Mouse (Mus musculus) G1E (cell line): ENCODE data around the gene Slc25a45. TPM values are rescaled to one million over a fixed set of nuclear protein-coding genes. Genes with fewer than 3 reads are reported as not detected.

ENCODE experiments used
- ATAC-seq: 2 replicates; pipeline ENCODE4 v1.8.0; 2016; ENCODE audit warnings: mild to moderate bottlenecking; ENCODE audit not compliant: insufficient number of reproducible peaks, poor library complexity, low FRiP score, severe bottlenecking; ENCODE audit errors: extremely low read depth
- DNase-seq: peaks from one replicate; pipeline ENCODE4 v3.0.0; 2012; ENCODE audit warnings: low spot score
- H3K27me3 ChIP-seq: 2 replicates; pipeline ENCODE4 v1.6.1; 2012; ENCODE audit warnings: mild to moderate bottlenecking, low read length, inconsistent platforms; ENCODE audit not compliant: insufficient read depth
- H3K36me3 ChIP-seq: replicated peaks from 2 replicates; pipeline ENCODE3; 2012; ENCODE audit warnings: mild to moderate bottlenecking, inconsistent platforms
- H3K4me1 ChIP-seq: 2 replicates; pipeline ENCODE4 v1.6.1; 2012; ENCODE audit warnings: low read depth, low read length, inconsistent platforms, mixed read lengths; ENCODE audit not compliant: insufficient read depth
- H3K4me3 ChIP-seq: 2 replicates; pipeline ENCODE4 v1.5.1; 2012; ENCODE audit warnings: low read depth, mild to moderate bottlenecking, inconsistent platforms, low read length, moderate library complexity, mixed read lengths
- H3K9me3 ChIP-seq: replicated peaks from 2 replicates; pipeline ENCODE4 v1.6.1; 2012; ENCODE audit warnings: inconsistent platforms
- CTCF ChIP-seq: IDR thresholded peaks from 2 replicates; pipeline ENCODE4 v1.5.1; 2012; ENCODE audit warnings: low read depth, low read length, inconsistent platforms, mixed read lengths
- GATA1 ChIP-seq: IDR thresholded peaks from 2 replicates; pipeline ENCODE4 v1.6.1; 2012; ENCODE audit warnings: borderline replicate concordance, low read length, inconsistent platforms, mixed read lengths
- GATA2 ChIP-seq: IDR thresholded peaks from 2 replicates; pipeline ENCODE4 v1.6.1; 2012; ENCODE audit warnings: low read depth, low read length, inconsistent platforms, borderline replicate concordance
- POLR2AphosphoS5 ChIP-seq: IDR thresholded peaks from 2 replicates; pipeline ENCODE4 v1.6.1; 2012; ENCODE audit warnings: low read depth, low read length, inconsistent platforms; ENCODE audit not compliant: insufficient replicate concordance
- TAL1 ChIP-seq: conservative IDR thresholded peaks from 2 replicates; pipeline ENCODE4 v1.6.1; 2012; ENCODE audit warnings: low read depth, low read length, inconsistent platforms, mixed read lengths
- polyA plus RNA-seq: library from polyadenylated mRNA; stranded (reverse); fragments of >175 nt; gene quantifications from 2 replicates; pipeline ENCODE4 v1.2.3, GENCODE M21; 2012
- total RNA-seq, 2 experiments: library from RNA; stranded (forward) in 1 of 2; stranded (reverse) in 1 of 2; fragments of 200-1000 nt in 1 of 2; fragments of >200 nt in 1 of 2; fragmentation: Nextera tagmentation in 1 of 2; gene quantifications; 2 replicates each; pipeline ENCODE4 v1.2.3; 2014 to 2017

The Slc25a45 gene
- total and polyA plus RNA-seq, 3 experiments = 0.93 to 10.9 (median 3.5) TPM

DNA sequence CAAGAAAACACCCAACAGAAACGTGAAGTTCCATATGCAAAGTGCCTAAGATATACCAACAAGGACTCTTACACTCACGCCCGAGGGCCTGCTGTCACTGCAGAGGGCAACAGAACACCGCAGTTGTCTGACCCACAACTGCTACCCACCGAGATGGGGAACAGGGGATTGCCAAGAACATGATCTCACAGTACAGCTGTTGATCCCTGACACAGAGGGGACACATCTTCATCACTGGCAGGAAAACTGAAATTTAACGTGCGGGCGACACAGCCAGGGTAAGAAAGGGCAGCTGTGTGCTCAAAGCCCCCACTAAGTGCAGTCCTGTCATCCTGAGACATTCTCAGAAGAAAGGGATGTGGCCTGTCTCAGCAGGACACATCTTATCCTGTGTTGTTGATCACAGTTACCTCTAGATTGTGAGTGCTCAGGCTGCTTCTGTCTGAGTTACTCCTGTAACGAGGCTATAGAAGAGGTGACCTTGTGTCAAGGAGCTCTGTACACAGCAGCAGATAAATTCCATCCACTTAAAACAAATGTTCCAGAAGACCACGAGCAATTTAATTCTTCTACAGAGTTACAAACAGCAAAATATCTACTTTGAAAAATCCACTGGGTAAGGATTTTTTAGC lies 40.6 kb upstream of the Slc25a45 start:
- no peak for ATAC-seq
- no peak for DNase-seq
- Histone ChIP-seq H3K27me3 (no peaks in the 10 kb centered on the region), H3K9me3 (no peaks in the 10 kb centered on the region), H3K36me3 (peaks cover 74% of the 10 kb centered on the region), H3K4me3 (no peak overlapping the region), H3K4me1 (peaks cover 59% of the 10 kb centered on the region)
- TF ChIP-seq POLR2AphosphoS5 (peak; percentile 87), GATA1 (no peak)

DNA sequence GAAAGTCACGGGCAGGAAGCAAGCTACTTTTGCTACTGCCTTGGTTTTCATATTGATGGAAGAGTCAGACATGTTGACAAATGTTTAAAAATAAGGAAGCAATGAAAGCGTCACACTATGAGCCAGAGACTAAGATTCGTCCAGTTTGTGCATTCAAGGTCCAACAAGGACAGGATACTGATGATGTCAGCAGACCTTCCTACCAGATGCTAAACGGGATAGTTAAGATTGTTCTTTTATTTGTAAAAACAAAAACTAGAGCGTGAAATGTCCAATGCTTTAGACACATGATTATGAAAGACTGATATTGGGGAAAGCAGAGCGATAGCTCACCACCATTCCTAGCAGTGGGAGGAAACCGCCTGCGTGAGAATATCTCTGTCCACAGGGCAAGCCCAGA lies 40.0 kb upstream of the Slc25a45 start:
- H3K9me3 ChIP-seq = no peaks in the 10 kb centered on the region
- H3K36me3 ChIP-seq = peaks cover 74% of the 10 kb centered on the region

DNA sequence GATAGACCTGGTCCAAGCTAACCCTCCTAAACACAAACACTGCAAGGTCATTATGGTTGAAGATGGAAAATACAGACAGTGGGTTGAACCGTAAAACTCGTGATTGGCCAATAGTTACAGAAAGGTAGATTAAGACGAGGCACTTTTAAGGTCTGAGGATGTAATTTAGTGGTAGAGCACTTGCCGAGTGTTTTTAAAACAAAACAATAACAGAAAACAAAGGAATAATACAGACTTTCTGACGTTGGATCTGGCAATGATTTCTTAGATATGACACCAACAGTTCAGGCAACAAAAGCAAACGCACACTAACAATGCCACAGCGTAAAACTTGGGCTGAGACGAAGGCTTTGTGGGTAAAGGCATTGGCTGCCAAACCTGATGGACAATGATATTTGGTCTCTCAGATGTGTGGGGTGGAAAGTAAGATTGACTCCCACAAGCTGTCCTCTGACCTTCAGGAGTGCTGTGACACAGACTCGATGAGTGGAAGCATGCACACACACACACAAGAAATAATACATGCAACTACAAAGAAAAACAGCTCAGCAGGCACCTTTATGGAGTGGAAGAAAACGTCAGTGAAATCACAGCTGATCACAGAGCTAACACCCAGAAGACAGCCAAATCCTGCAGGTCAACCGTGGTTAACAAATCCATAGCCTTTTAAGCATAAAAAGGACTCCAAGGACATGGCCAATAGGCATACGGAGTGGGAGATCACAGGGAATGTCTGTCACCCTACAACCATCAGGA lies 39.3 kb upstream of the Slc25a45 start:
- Histone ChIP-seq H3K36me3 (peaks cover 75% of the 10 kb centered on the region), H3K4me3 (no peak overlapping the region), H3K4me1 (peaks cover 66% of the 10 kb centered on the region), H3K27me3 (no peaks in the 10 kb centered on the region), H3K9me3 (no peaks in the 10 kb centered on the region)
- ATAC-seq = no peak
- no peak for TF ChIP-seq CTCF
- TF ChIP-seq GATA2 = no peak
- TF ChIP-seq POLR2AphosphoS5 = peak; percentile 94; the same call in 1 of the 2 replicates
- no peak for TF ChIP-seq GATA1
- DNase-seq = no peak

More for the DNA sequence above, 40.0 kb upstream of the Slc25a45 start:
- DNase-seq (no peak), ATAC-seq (no peak)
- TF ChIP-seq GATA1 (no peak), POLR2AphosphoS5 (no peak), GATA2 (no peak), CTCF (no peak), TAL1 (no peak)
- H3K4me1 ChIP-seq = peaks cover 64% of the 10 kb centered on the region
- no peak overlapping the region for H3K4me3 ChIP-seq
- no peaks in the 10 kb centered on the region for H3K27me3 ChIP-seq

DNA sequence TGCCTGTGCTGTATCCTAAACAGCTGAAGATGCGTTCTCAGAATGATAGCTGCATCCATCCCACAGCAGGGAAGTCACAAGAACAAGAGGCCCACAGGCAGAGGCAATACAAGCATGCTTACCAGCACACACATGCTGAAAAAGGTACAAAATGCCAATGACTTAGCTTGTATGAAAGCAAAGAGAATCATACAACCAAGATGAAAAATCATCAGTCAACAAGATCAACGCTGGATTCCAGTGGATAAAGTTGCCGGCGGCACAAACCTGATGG lies 38.8 kb upstream of the Slc25a45 start:
- H3K9me3 ChIP-seq = no peaks in the 10 kb centered on the region
- H3K4me3 ChIP-seq = no peak overlapping the region
- H3K27me3 ChIP-seq = no peaks in the 10 kb centered on the region
- peaks cover 66% of the 10 kb centered on the region for H3K4me1 ChIP-seq
- no peak for ATAC-seq
- no peak for DNase-seq
- H3K36me3 ChIP-seq = peaks cover 75% of the 10 kb centered on the region
- no peak for TF ChIP-seq TAL1
- TF ChIP-seq POLR2AphosphoS5 = peak; percentile 18; the same call in 1 of the 2 replicates

DNA sequence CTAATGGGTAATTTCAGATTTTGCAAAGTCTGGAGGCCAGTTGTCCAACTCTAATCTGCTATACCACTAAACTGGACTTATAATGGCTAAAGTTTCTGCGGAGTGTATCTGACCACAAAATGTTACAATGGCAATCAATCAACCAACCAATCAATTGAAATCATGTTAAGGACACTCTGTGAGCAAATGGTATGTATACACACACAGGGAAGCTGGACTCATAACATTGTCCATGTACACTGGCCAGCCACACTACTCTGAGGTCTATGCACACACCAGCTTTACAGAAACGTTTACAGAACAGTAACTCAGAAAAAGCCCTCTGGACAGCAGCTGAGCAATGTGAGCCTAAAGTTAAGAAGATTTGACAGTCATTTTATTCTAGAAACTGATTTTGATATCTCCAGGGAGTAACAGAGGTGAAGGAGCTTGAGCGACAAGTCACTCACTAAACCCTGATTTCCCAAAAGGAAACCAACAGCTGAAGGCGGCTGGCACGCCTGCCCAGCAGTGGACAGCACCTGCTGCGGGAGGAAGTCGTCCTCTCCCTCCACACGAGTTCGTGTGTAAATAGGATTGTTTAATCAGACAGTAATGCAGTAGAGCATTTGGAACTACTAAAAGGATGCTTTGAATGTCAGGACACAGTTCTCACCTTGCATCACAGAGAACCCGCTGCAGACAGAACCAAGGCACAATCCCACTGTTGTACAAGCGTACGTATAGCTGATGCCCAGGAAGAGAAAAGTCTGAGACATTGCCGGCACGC lies 38.1 kb upstream of the Slc25a45 start:
- H3K36me3 ChIP-seq = peaks cover 75% of the 10 kb centered on the region
- H3K4me3 ChIP-seq = no peak overlapping the region
- no peaks in the 10 kb centered on the region for H3K9me3 ChIP-seq
- no peak for ATAC-seq
- H3K27me3 ChIP-seq = no peaks in the 10 kb centered on the region
- peaks cover 70% of the 10 kb centered on the region for H3K4me1 ChIP-seq
- DNase-seq = no peak
- TF ChIP-seq CTCF = no peak
- TF ChIP-seq GATA1 = no peak
- TF ChIP-seq GATA2 = no peak
- peak; percentile 68 for TF ChIP-seq POLR2AphosphoS5

DNA sequence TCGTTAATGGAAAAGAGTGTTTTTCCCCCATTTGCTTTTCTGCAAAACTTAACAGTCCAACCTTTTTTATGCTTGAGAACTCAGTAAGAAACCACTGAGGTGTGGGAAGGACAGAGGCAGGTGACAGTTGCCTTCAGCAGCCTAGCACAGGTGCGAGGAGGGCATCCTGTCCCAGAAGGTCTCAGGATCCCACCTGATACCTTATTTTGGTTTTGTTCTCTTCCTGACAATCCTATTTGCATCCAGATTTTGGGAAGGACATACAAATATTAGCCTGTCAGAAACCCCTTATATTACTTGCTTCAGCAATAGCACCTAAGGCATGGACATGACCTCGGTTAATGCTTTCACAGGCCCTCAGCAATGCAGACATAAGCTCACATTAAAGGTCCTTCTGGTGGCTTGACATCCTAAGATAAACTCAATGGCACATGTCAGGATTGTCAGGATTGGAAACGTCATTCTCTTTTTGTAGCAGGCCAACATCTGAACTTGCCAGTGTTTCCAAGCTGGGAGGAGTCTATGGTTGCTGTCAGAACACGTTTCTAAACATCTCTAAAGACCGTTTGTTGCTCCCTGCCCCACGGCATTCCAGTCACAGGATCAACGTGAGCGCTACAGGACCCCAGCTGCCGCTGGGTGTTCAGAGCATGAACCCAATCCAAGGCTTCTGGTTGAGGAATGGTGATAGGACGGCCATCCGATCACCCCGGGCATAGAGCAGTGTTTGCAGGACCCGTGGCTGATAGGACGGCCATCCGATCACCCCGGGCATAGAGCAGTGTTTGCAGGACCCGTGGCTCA lies 37.3 kb upstream of the Slc25a45 start:
- no peak overlapping the region; the same call in 1 of the 2 replicates for H3K4me3 ChIP-seq
- DNase-seq = no peak
- TF ChIP-seq TAL1 (no peak), POLR2AphosphoS5 (no peak; the same call in 1 of the 2 replicates), GATA1 (no peak), CTCF (no peak), GATA2 (no peak)

More for the DNA sequence above, 37.3 kb upstream of the Slc25a45 start:
- Histone ChIP-seq H3K9me3 (no peaks in the 10 kb centered on the region), H3K36me3 (peaks cover 70% of the 10 kb centered on the region), H3K4me1 (peaks cover 76% of the 10 kb centered on the region), H3K27me3 (no peaks in the 10 kb centered on the region)
- no peak for ATAC-seq
